Comparison of ENCODE assay signal across 10 mouse cellular contexts in genomic region chr14:25466361-25466760, GRCm38 (mm10). TPM values are rescaled to one million over a fixed set of nuclear protein-coding genes. Genes with fewer than 3 reads are reported as not detected.
DNase-seq lines count a peak whose midpoint lies in the region; ATAC-seq lines count a peak whose summit lies in the region.
"Had no signal": no experiment of that assay in that cellular context is flagged by ENCODE, and none has a peak within 500 bp of the region (broad histone marks: within the 10 kb centered on the region; RNA-seq: fewer than 3 reads in every experiment).

No protein-coding gene starts in this region.

- no peaks in the 10 kb centered on the region for H3K27me3 ChIP-seq in liver, embryonic 11.5 days (replicated peaks; ENCODE audit: control insufficient read depth, insufficient read depth, low read length)
- no peaks in the 10 kb centered on the region for H3K27me3 ChIP-seq in kidney, embryonic 15.5 days
- no peaks in the 10 kb centered on the region for H3K27me3 ChIP-seq in midbrain, embryonic 15.5 days (replicated peaks)

- peak overlapping the region; percentile 14; the same call in 1 of the 2 replicates for H3K4me2 ChIP-seq in liver, embryonic 11.5 days
- no peak overlapping the region for H3K4me2 ChIP-seq in kidney, embryonic 15.5 days
- H3K4me2 ChIP-seq in midbrain, embryonic 15.5 days: peak overlapping the region; percentile 5; the same call in 1 of the 2 replicates

- no peak for ATAC-seq in liver, embryonic 11.5 days (replicated peaks; ENCODE audit: low FRiP score)
- no peak for ATAC-seq in kidney, embryonic 15.5 days (replicated peaks; ENCODE audit: low FRiP score)
- ATAC-seq in midbrain, embryonic 15.5 days (replicated peaks): no peak

- no peaks in the 10 kb centered on the region for H3K36me3 ChIP-seq in liver, embryonic 11.5 days (ENCODE audit: control insufficient read depth, insufficient read depth, low read length)
- no peaks in the 10 kb centered on the region for H3K36me3 ChIP-seq in kidney, embryonic 15.5 days
- no peaks in the 10 kb centered on the region for H3K36me3 ChIP-seq in midbrain, embryonic 15.5 days (replicated peaks)

- DNase-seq in adrenal gland, adult (ENCODE audit: inconsistent age in 2 of 2, low spot score in 1 of 2): peak; percentile 50 to 69
- no peak for DNase-seq in adrenal gland, postnatal 14 days
- DNase-seq in liver, embryonic 11.5 days (ENCODE audit: low spot score): no peak
- no peak for DNase-seq in liver
- no peak for DNase-seq in urinary bladder, adult 18-20 months (ENCODE audit: low spot score in 2 of 2)
- no peak for DNase-seq in thymus, postnatal 36 days
- DNase-seq: adrenal gland, postnatal 25 days; right cerebral cortex, postnatal 4 days had no signal

- peaks cover 90% of the 10 kb centered on the region for H3K4me1 ChIP-seq in liver, embryonic 11.5 days (replicated peaks; ENCODE audit: control insufficient read depth, insufficient read depth, low read length)
- peaks cover 97% of the 10 kb centered on the region for H3K4me1 ChIP-seq in kidney, embryonic 15.5 days
- peaks cover 98% of the 10 kb centered on the region for H3K4me1 ChIP-seq in midbrain, embryonic 15.5 days

- 59% methylated on average over 4 of the region's 4 CpGs for WGBS in liver, embryonic 11.5 days
- WGBS in kidney, embryonic 15.5 days: 65% methylated on average over 4 of the region's 4 CpGs
- WGBS in midbrain, embryonic 15.5 days: 64% methylated on average over 4 of the region's 4 CpGs

- H3K9ac ChIP-seq in liver, embryonic 11.5 days (ENCODE audit: low read depth, low read length): no peak overlapping the region; the same call in 1 of the 2 replicates
- no peak overlapping the region for H3K9ac ChIP-seq in kidney, embryonic 15.5 days
- no peak overlapping the region for H3K9ac ChIP-seq in midbrain, embryonic 15.5 days

- no peaks in the 10 kb centered on the region for H3K9me3 ChIP-seq in liver, embryonic 11.5 days (ENCODE audit: control insufficient read depth, low read length)
- H3K9me3 ChIP-seq in kidney, embryonic 15.5 days (replicated peaks): no peaks in the 10 kb centered on the region
- H3K9me3 ChIP-seq in midbrain, embryonic 15.5 days: no peaks in the 10 kb centered on the region

- no peak overlapping the region for H3K27ac ChIP-seq in liver, embryonic 11.5 days (ENCODE audit: low read depth, low read length)
- H3K27ac ChIP-seq in kidney, embryonic 15.5 days: peak overlapping the region; percentile 70
- H3K27ac ChIP-seq in midbrain, embryonic 15.5 days: no peak overlapping the region

- no peak overlapping the region for H3K4me3 ChIP-seq in liver, embryonic 11.5 days (ENCODE audit: low read depth, low read length)
- no peak overlapping the region for H3K4me3 ChIP-seq in kidney, embryonic 15.5 days (replicated peaks)
- H3K4me3 ChIP-seq in midbrain, embryonic 15.5 days: no peak overlapping the region

RNA-seq across cellular contexts. Expression of gene Zmiz1, which starts 7.4 kb away (rescaled TPM):
- 96.4 and 96.9 TPM in 2 replicates for total RNA-seq in adrenal gland, postnatal 14 days (2021)
- 27.5 and 31.0 TPM in 2 replicates for polyA plus RNA-seq in liver, embryonic 11.5 days (2014; fragmentation: Nextera tagmentation; extraction: Ambion mirVana)
- 41.8 and 47.3 TPM in 2 replicates for polyA plus RNA-seq in kidney, embryonic 15.5 days (2015; fragmentation: Nextera tagmentation; extraction: Ambion mirVana)
- polyA plus RNA-seq in midbrain, embryonic 15.5 days (2015; fragmentation: Nextera tagmentation; extraction: Ambion mirVana): 77.3 and 78.8 TPM in 2 replicates

Comparison
In these comparisons a context has a peak if more than half of its experiments do, and no peak if none do; other contexts are left out.
1. DNase-seq: peak in adrenal gland, adult (2 of 2); none in adrenal gland, postnatal 14 days (single experiment), liver, embryonic 11.5 days (single experiment), liver (single experiment), urinary bladder, adult 18-20 months (0 of 2) and thymus, postnatal 36 days (0 of 2).